Mouse (Mus musculus): ENCODE results near the gene Runx2. TPM values are rescaled to one million over a fixed set of nuclear protein-coding genes. Genes with fewer than 3 reads are reported as not detected.

Runx2 gene
- total RNA-seq, 1 experiment, result 0.71 TPM

- Histone ChIP-seq H3K9me3 (ENCODE audit: control insufficient read depth, insufficient read depth, low read depth, low read length) (no peaks in the 10 kb centered on the region), H3K4me3 (ENCODE audit: insufficient read depth in 1 of 2, low read depth in 1 of 2, low read length in 2 of 2, poor library complexity in 1 of 2, severe bottlenecking in 1 of 2) (no peak overlapping the region), H3K9ac (ENCODE audit: insufficient read depth, low read depth, low read length, poor library complexity, severe bottlenecking) (no peak overlapping the region), H3K27ac (ENCODE audit: insufficient read depth, low read depth, low read length, poor library complexity, severe bottlenecking) (no peak overlapping the region), H3K4me1 (ENCODE audit: control insufficient read depth in 2 of 2, insufficient read depth in 2 of 2, low read length in 2 of 2, poor library complexity in 1 of 2) (no peaks in the 10 kb centered on the region), H3K36me3 (ENCODE audit: control insufficient read depth, insufficient read depth, low read length, poor library complexity, severe bottlenecking) (no peaks in the 10 kb centered on the region)
- no peak for TF ChIP-seq ZC3H11A (IDR thresholded peaks at IDR 0.05; ENCODE audit: borderline replicate concordance, low read depth, low read length)
- TF ChIP-seq ZNF384 (IDR thresholded peaks at IDR 0.05; ENCODE audit: low read depth, low read length), result no peak
- no peak for TF ChIP-seq CHD2 (IDR thresholded peaks at IDR 0.05; ENCODE audit: low read depth, low read length)
- TF ChIP-seq HCFC1 (IDR thresholded peaks at IDR 0.05; ENCODE audit: borderline replicate concordance, insufficient read depth, low read length), result no peak
- no peak for TF ChIP-seq MAFK (IDR thresholded peaks at IDR 0.05; ENCODE audit: insufficient read depth, low read depth, low read length)
- in situ Hi-C loops (cut with MboI; ENCODE audit: low sequenced_read_pairs in 2 of 2, unreplicated experiment in 2 of 2), result no loop called here
- no peak for DNase-seq (ENCODE audit: low read depth, low spot score)
These were observed 191.3 kb downstream of the Runx2 start for GRCm38 (mm10) chr17:44623271-44623670.

- in situ Hi-C loops (cut with MboI; ENCODE audit: low sequenced_read_pairs in 2 of 2, unreplicated experiment in 2 of 2), result no loop called here
- Histone ChIP-seq H3K4me3 (ENCODE audit: insufficient read depth in 1 of 2, low read depth in 1 of 2, low read length in 2 of 2, poor library complexity in 1 of 2, severe bottlenecking in 1 of 2) (no peak overlapping the region), H3K27ac (ENCODE audit: insufficient read depth, low read depth, low read length, poor library complexity, severe bottlenecking) (no peak overlapping the region), H3K36me3 (ENCODE audit: control insufficient read depth, insufficient read depth, low read length, poor library complexity, severe bottlenecking) (no peaks in the 10 kb centered on the region), H3K9ac (ENCODE audit: insufficient read depth, low read depth, low read length, poor library complexity, severe bottlenecking) (no peak overlapping the region), H3K4me1 (ENCODE audit: control insufficient read depth in 2 of 2, insufficient read depth in 2 of 2, low read length in 2 of 2, poor library complexity in 1 of 2) (no peaks in the 10 kb centered on the region), H3K9me3 (ENCODE audit: control insufficient read depth, insufficient read depth, low read depth, low read length) (no peaks in the 10 kb centered on the region)
- no peak for TF ChIP-seq ZC3H11A (IDR thresholded peaks at IDR 0.05; ENCODE audit: borderline replicate concordance, low read depth, low read length)
- TF ChIP-seq HCFC1 (IDR thresholded peaks at IDR 0.05; ENCODE audit: borderline replicate concordance, insufficient read depth, low read length), result no peak
- TF ChIP-seq ZNF384 (IDR thresholded peaks at IDR 0.05; ENCODE audit: low read depth, low read length), result no peak
- TF ChIP-seq MAFK (IDR thresholded peaks at IDR 0.05; ENCODE audit: insufficient read depth, low read depth, low read length), result no peak
- no peak for TF ChIP-seq CHD2 (IDR thresholded peaks at IDR 0.05; ENCODE audit: low read depth, low read length)
- no peak for DNase-seq (ENCODE audit: low read depth, low spot score)
These were observed 194.1 kb downstream of the Runx2 start for GRCm38 (mm10) chr17:44620456-44620855.

GRCm38 (mm10) chr17:44618691-44619090, 195.9 kb downstream of the Runx2 start:
- in situ Hi-C loops (cut with MboI; ENCODE audit: low sequenced_read_pairs in 2 of 2, unreplicated experiment in 2 of 2), result no loop called here
- TF ChIP-seq CHD2 (IDR thresholded peaks at IDR 0.05; ENCODE audit: low read depth, low read length) (no peak), MAFK (IDR thresholded peaks at IDR 0.05; ENCODE audit: insufficient read depth, low read depth, low read length) (no peak), ZNF384 (IDR thresholded peaks at IDR 0.05; ENCODE audit: low read depth, low read length) (no peak), ZC3H11A (IDR thresholded peaks at IDR 0.05; ENCODE audit: borderline replicate concordance, low read depth, low read length) (no peak), HCFC1 (IDR thresholded peaks at IDR 0.05; ENCODE audit: borderline replicate concordance, insufficient read depth, low read length) (no peak)
- H3K9ac ChIP-seq (ENCODE audit: insufficient read depth, low read depth, low read length, poor library complexity, severe bottlenecking), result no peak overlapping the region
- DNase-seq (ENCODE audit: low read depth, low spot score), result no peak
- no peaks in the 10 kb centered on the region for H3K36me3 ChIP-seq (ENCODE audit: control insufficient read depth, insufficient read depth, low read length, poor library complexity, severe bottlenecking)
- H3K4me3 ChIP-seq (ENCODE audit: insufficient read depth in 1 of 2, low read depth in 1 of 2, low read length in 2 of 2, poor library complexity in 1 of 2, severe bottlenecking in 1 of 2), result no peak overlapping the region
- no peak overlapping the region for H3K27ac ChIP-seq (ENCODE audit: insufficient read depth, low read depth, low read length, poor library complexity, severe bottlenecking)
- no peaks in the 10 kb centered on the region for H3K4me1 ChIP-seq (ENCODE audit: control insufficient read depth in 2 of 2, insufficient read depth in 2 of 2, low read length in 2 of 2, poor library complexity in 1 of 2)
- H3K9me3 ChIP-seq (ENCODE audit: control insufficient read depth, insufficient read depth, low read depth, low read length), result no peaks in the 10 kb centered on the region

DNA sequence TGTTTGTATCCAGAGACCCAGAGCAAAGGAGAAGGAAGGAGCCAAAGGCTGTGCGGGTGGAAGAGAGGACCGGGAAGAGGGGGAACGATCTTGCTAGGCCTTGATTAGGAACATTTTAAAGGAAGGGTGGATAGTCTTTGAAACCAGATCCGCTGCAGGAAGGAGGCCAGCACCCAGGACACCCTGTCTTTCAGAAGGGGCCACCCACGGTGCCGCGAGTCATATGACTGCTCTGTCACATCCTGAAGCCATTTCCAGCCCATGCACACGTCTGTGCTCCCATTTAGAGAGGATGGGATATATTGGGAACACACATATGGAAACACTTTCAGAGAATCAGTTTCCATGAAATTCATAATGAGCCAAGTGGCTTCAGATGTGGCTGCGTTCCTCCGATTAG, 196.4 kb downstream of the Runx2 start:
- no peak for DNase-seq (ENCODE audit: low read depth, low spot score)
- Histone ChIP-seq H3K4me1 (ENCODE audit: control insufficient read depth in 2 of 2, insufficient read depth in 2 of 2, low read length in 2 of 2, poor library complexity in 1 of 2) (no peaks in the 10 kb centered on the region), H3K4me3 (ENCODE audit: insufficient read depth in 1 of 2, low read depth in 1 of 2, low read length in 2 of 2, poor library complexity in 1 of 2, severe bottlenecking in 1 of 2) (no peak overlapping the region), H3K9me3 (ENCODE audit: control insufficient read depth, insufficient read depth, low read depth, low read length) (no peaks in the 10 kb centered on the region), H3K36me3 (ENCODE audit: control insufficient read depth, insufficient read depth, low read length, poor library complexity, severe bottlenecking) (no peaks in the 10 kb centered on the region), H3K9ac (ENCODE audit: insufficient read depth, low read depth, low read length, poor library complexity, severe bottlenecking) (no peak overlapping the region), H3K27ac (ENCODE audit: insufficient read depth, low read depth, low read length, poor library complexity, severe bottlenecking) (no peak overlapping the region)
- in situ Hi-C loops (cut with MboI; ENCODE audit: low sequenced_read_pairs in 2 of 2, unreplicated experiment in 2 of 2), result no loop called here
- TF ChIP-seq ZNF384 (IDR thresholded peaks at IDR 0.05; ENCODE audit: low read depth, low read length), result no peak
- TF ChIP-seq MAFK (IDR thresholded peaks at IDR 0.05; ENCODE audit: insufficient read depth, low read depth, low read length), result no peak
- TF ChIP-seq CHD2 (IDR thresholded peaks at IDR 0.05; ENCODE audit: low read depth, low read length), result no peak
- TF ChIP-seq ZC3H11A (IDR thresholded peaks at IDR 0.05; ENCODE audit: borderline replicate concordance, low read depth, low read length), result no peak
- no peak for TF ChIP-seq HCFC1 (IDR thresholded peaks at IDR 0.05; ENCODE audit: borderline replicate concordance, insufficient read depth, low read length)

- H3K4me3 ChIP-seq (ENCODE audit: insufficient read depth in 1 of 2, low read depth in 1 of 2, low read length in 2 of 2, poor library complexity in 1 of 2, severe bottlenecking in 1 of 2), result no peak overlapping the region
- in situ Hi-C loops (cut with MboI; ENCODE audit: low sequenced_read_pairs in 2 of 2, unreplicated experiment in 2 of 2), result no loop called here
- no peak overlapping the region for H3K9ac ChIP-seq (ENCODE audit: insufficient read depth, low read depth, low read length, poor library complexity, severe bottlenecking)
- no peaks in the 10 kb centered on the region for H3K36me3 ChIP-seq (ENCODE audit: control insufficient read depth, insufficient read depth, low read length, poor library complexity, severe bottlenecking)
- no peak for TF ChIP-seq CHD2 (IDR thresholded peaks at IDR 0.05; ENCODE audit: low read depth, low read length)
- TF ChIP-seq ZNF384 (IDR thresholded peaks at IDR 0.05; ENCODE audit: low read depth, low read length), result no peak
- no peak for TF ChIP-seq HCFC1 (IDR thresholded peaks at IDR 0.05; ENCODE audit: borderline replicate concordance, insufficient read depth, low read length)
- TF ChIP-seq ZC3H11A (IDR thresholded peaks at IDR 0.05; ENCODE audit: borderline replicate concordance, low read depth, low read length), result no peak
- no peak for TF ChIP-seq MAFK (IDR thresholded peaks at IDR 0.05; ENCODE audit: insufficient read depth, low read depth, low read length)
- no peaks in the 10 kb centered on the region for H3K4me1 ChIP-seq (ENCODE audit: control insufficient read depth in 2 of 2, insufficient read depth in 2 of 2, low read length in 2 of 2, poor library complexity in 1 of 2)
- no peaks in the 10 kb centered on the region for H3K9me3 ChIP-seq (ENCODE audit: control insufficient read depth, insufficient read depth, low read depth, low read length)
- H3K27ac ChIP-seq (ENCODE audit: insufficient read depth, low read depth, low read length, poor library complexity, severe bottlenecking), result no peak overlapping the region
- DNase-seq (ENCODE audit: low read depth, low spot score), result no peak
These were observed 196.9 kb downstream of the Runx2 start for GRCm38 (mm10) chr17:44617741-44618140.

Measured in ES-E14 (cell line).